ENCODE assay signal across 8 mouse cellular contexts in the genomic region with DNA sequence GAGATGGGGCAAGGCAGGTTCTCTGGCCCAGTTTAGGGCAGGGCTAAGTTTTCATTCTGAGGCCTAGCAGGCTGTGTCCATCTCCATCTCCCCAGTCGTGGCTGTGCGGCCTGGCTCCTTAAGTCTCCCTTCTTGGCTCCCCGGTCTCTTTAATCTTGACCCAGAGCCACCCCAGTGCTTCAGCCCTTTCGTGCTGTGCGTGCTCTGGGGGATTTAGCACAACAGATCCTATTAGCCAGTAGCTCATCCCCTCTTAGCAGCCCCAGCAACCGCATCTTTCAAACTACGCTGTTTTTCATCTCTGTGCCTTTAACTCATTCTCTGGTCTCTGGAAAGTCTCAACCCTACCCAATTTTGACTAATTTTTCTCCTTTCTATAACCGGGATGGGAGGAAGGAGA. TPM values are rescaled to one million over a fixed set of nuclear protein-coding genes. Genes with fewer than 3 reads are reported as not detected.
A peak's percentile ranks its signal among the peaks of the same experiment; 100 is the strongest.
DNase-seq lines count a peak whose midpoint lies in the region; ATAC-seq lines count a peak whose summit lies in the region.

Gene Plekhb1, minus strand, starts transcription at position 184 of the 400 bp plus-strand sequence.

- no peak within 1 kb of the TSS for H3K9ac ChIP-seq in embryonic facial prominence, embryonic 12.5 days
- H3K9ac ChIP-seq in lung, embryonic 15.5 days, result no peak within 1 kb of the TSS

- WGBS in embryonic facial prominence, embryonic 12.5 days, result 69% methylated on average over 8 of the region's 8 CpGs
- 67% methylated on average over 8 of the region's 8 CpGs for WGBS in embryonic facial prominence, embryonic 10.5 days
- 77% methylated on average over 8 of the region's 8 CpGs for WGBS in lung, embryonic 15.5 days

- no peak for ATAC-seq in embryonic facial prominence, embryonic 12.5 days (ENCODE audit: insufficient number of reproducible peaks, insufficient read depth, low FRiP score, low TSS enrichment)
- no peak for ATAC-seq in lung, embryonic 15.5 days (ENCODE audit: borderline replicate concordance, extremely low read depth, low FRiP score, low TSS enrichment)

- no peak for DNase-seq in embryonic facial prominence, embryonic 10.5 days (ENCODE audit: low spot score)
- no peak for DNase-seq in lung, adult 18-20 months
- DNase-seq in layer of hippocampus, postnatal 36 days, result no peak
- DNase-seq in retina, postnatal 7 days (ENCODE audit: low read depth, low spot score), result peak; percentile 84
- DNase-seq in cerebellum, adult 18-20 months, result no peak
- DNase-seq in T-cell, adult 2 months (ENCODE audit: low spot score), result no peak

- H3K27ac ChIP-seq in embryonic facial prominence, embryonic 12.5 days, result peak within 1 kb of the TSS; percentile 46; the same call in 1 of the 2 replicates
- no peak within 1 kb of the TSS; the same call in 1 of the 2 replicates for H3K27ac ChIP-seq in embryonic facial prominence, embryonic 10.5 days (replicated peaks)
- 0 out of 2 replicates have a peak within 1 kb of the TSS, but pooled peaks have one; percentile 1 for H3K27ac ChIP-seq in lung, embryonic 15.5 days

- no peak within 1 kb of the TSS for H3K4me3 ChIP-seq in embryonic facial prominence, embryonic 12.5 days
- H3K4me3 ChIP-seq in embryonic facial prominence, embryonic 10.5 days, result no peak within 1 kb of the TSS; the same call in 1 of the 2 replicates
- no peak within 1 kb of the TSS for H3K4me3 ChIP-seq in lung, embryonic 15.5 days

- no peak within 1 kb of the TSS for H3K4me2 ChIP-seq in embryonic facial prominence, embryonic 12.5 days (replicated peaks)
- 0 out of 2 replicates have a peak within 1 kb of the TSS, but pooled peaks have one; percentile 20 for H3K4me2 ChIP-seq in lung, embryonic 15.5 days

- peaks cover 12% of the 10 kb centered on the region; the same call in 1 of the 2 replicates for H3K4me1 ChIP-seq in embryonic facial prominence, embryonic 12.5 days
- H3K4me1 ChIP-seq in embryonic facial prominence, embryonic 10.5 days, result peaks cover 24% of the 10 kb centered on the region
- H3K4me1 ChIP-seq in lung, embryonic 15.5 days, result peaks cover 7% of the 10 kb centered on the region

- no peaks in the 10 kb centered on the region for H3K36me3 ChIP-seq in embryonic facial prominence, embryonic 12.5 days
- H3K36me3 ChIP-seq in embryonic facial prominence, embryonic 10.5 days (replicated peaks), result no peaks in the 10 kb centered on the region
- H3K36me3 ChIP-seq in lung, embryonic 15.5 days, result no peaks in the 10 kb centered on the region

- no peaks in the 10 kb centered on the region for H3K9me3 ChIP-seq in embryonic facial prominence, embryonic 12.5 days
- H3K9me3 ChIP-seq in embryonic facial prominence, embryonic 10.5 days, result no peaks in the 10 kb centered on the region
- H3K9me3 ChIP-seq in lung, embryonic 15.5 days, result no peaks in the 10 kb centered on the region

- H3K27me3 ChIP-seq in embryonic facial prominence, embryonic 12.5 days, result no peaks in the 10 kb centered on the region
- peaks cover 7% of the 10 kb centered on the region; the same call in 1 of the 2 replicates for H3K27me3 ChIP-seq in embryonic facial prominence, embryonic 10.5 days (replicated peaks; ENCODE audit: low read depth, poor library complexity, severe bottlenecking)
- no peaks in the 10 kb centered on the region for H3K27me3 ChIP-seq in lung, embryonic 15.5 days

RNA-seq across cellular contexts. Expression of gene Plekhb1, which starts in this region (rescaled TPM):
- 5.8 and 8.3 TPM in 2 replicates for polyA plus RNA-seq in embryonic facial prominence, embryonic 12.5 days (2016; fragmentation: Nextera tagmentation; extraction: Ambion mirVana)
- 4.7 and 4.8 TPM in 2 replicates for polyA plus RNA-seq in embryonic facial prominence, embryonic 10.5 days (2016; fragmentation: Nextera tagmentation; extraction: Ambion mirVana)
- polyA plus RNA-seq in lung, embryonic 15.5 days (2015; fragmentation: Nextera tagmentation; extraction: Ambion mirVana), result 18.3 and 20.4 TPM in 2 replicates
- total RNA-seq in layer of hippocampus, postnatal 36 days (2021), result 100 to 1,000 TPM; 207 to 223 TPM
